Mouse (Mus musculus) ES-Bruce4 (cell line): Measurements from ENCODE around the gene Med24. TPM values are rescaled to one million over a fixed set of nuclear protein-coding genes. Genes with fewer than 3 reads are reported as not detected.

Experiments used
- H3K27ac ChIP-seq: 2 replicates; pipeline ENCODE4 v1.5.1; 2012; ENCODE audit warnings: low read length, inconsistent platforms; ENCODE audit not compliant: insufficient read depth
- H3K27me3 ChIP-seq: 2 replicates; pipeline ENCODE4 v1.6.1; 2012; ENCODE audit warnings: mild to moderate bottlenecking, low read length, inconsistent platforms; ENCODE audit not compliant: control insufficient read depth, poor library complexity, insufficient read depth, severe bottlenecking
- H3K36me3 ChIP-seq: 2 replicates; pipeline ENCODE4 v1.6.1; 2012; ENCODE audit warnings: inconsistent platforms, mild to moderate bottlenecking, low read length, moderate library complexity; ENCODE audit not compliant: control insufficient read depth, poor library complexity, insufficient read depth, severe bottlenecking
- H3K4me1 ChIP-seq: one replicate; pipeline ENCODE4 v1.8.1; 2011; ENCODE audit warnings: low read length; ENCODE audit not compliant: control insufficient read depth, insufficient read depth
- H3K4me3 ChIP-seq: 2 replicates; pipeline ENCODE4 v1.5.1; 2011; ENCODE audit warnings: low read depth, mild to moderate bottlenecking, low read length
- H3K9ac ChIP-seq: 2 replicates; pipeline ENCODE4 v1.6.1; 2012; ENCODE audit warnings: low read depth, mild to moderate bottlenecking, inconsistent platforms; ENCODE audit not compliant: poor library complexity, severe bottlenecking
- H3K9me3 ChIP-seq: replicated peaks from 2 replicates; pipeline ENCODE4 v1.6.1; 2012; ENCODE audit warnings: mild to moderate bottlenecking, low read length, inconsistent platforms; ENCODE audit not compliant: control insufficient read depth, poor library complexity, insufficient read depth, severe bottlenecking
- CTCF ChIP-seq: IDR thresholded peaks from one replicate; pipeline ENCODE4 v1.8.1; 2011; ENCODE audit warnings: low read depth, low read length
- EP300 ChIP-seq: IDR thresholded peaks from 2 replicates; pipeline ENCODE4 v1.6.1; 2011; ENCODE audit warnings: low read depth, low read length; ENCODE audit not compliant: insufficient read depth
- POLR2A ChIP-seq: IDR thresholded peaks from one replicate; pipeline ENCODE4 v1.8.1; 2011; ENCODE audit warnings: low read length; ENCODE audit not compliant: insufficient read depth
- polyA plus RNA-seq: library from polyadenylated mRNA; stranded (reverse); fragments of >200 nt; gene quantifications from 2 replicates; pipeline ENCODE4 v1.2.4, GENCODE M21; 2011; ENCODE audit warnings: low read depth; ENCODE audit not compliant: missing spikeins, insufficient read depth, insufficient read length

Med24 gene
- polyA plus RNA-seq, 1 experiment: 83.5 TPM

GRCm38 (mm10) chr11:98762756-98763501 is 33.7 kb upstream of the Med24 start:
- H3K27me3 ChIP-seq: no peaks in the 10 kb centered on the region
- no peaks in the 10 kb centered on the region for H3K9me3 ChIP-seq
- no peaks in the 10 kb centered on the region for H3K36me3 ChIP-seq
- H3K4me1 ChIP-seq: no peaks in the 10 kb centered on the region
- TF ChIP-seq CTCF: peak; percentile 74
- TF ChIP-seq POLR2A: no peak
- no peak for TF ChIP-seq EP300
- peak overlapping the region; percentile 31 for H3K4me3 ChIP-seq
- H3K27ac ChIP-seq: 0 out of 2 replicates have a peak overlapping the region, but pooled peaks have one; percentile 9
- H3K9ac ChIP-seq: no peak overlapping the region

- Histone ChIP-seq H3K4me3 (no peak overlapping the region), H3K9me3 (no peaks in the 10 kb centered on the region), H3K36me3 (no peaks in the 10 kb centered on the region), H3K4me1 (no peaks in the 10 kb centered on the region), H3K9ac (no peak overlapping the region), H3K27me3 (no peaks in the 10 kb centered on the region), H3K27ac (no peak overlapping the region)
- TF ChIP-seq POLR2A (no peak), CTCF (no peak), EP300 (no peak)
These were observed 32.7 kb upstream of the Med24 start for GRCm38 (mm10) chr11:98761939-98762338.

- Histone ChIP-seq H3K36me3 (no peaks in the 10 kb centered on the region), H3K9me3 (no peaks in the 10 kb centered on the region), H3K4me3 (no peak overlapping the region), H3K9ac (no peak overlapping the region), H3K27me3 (no peaks in the 10 kb centered on the region), H3K27ac (no peak overlapping the region), H3K4me1 (peaks cover 5% of the 10 kb centered on the region)
- TF ChIP-seq POLR2A (no peak), EP300 (no peak), CTCF (no peak)
These were observed 27.5 kb upstream of the Med24 start for GRCm38 (mm10) chr11:98756711-98757110.

GRCm38 (mm10) chr11:98755726-98756380 is 26.6 kb upstream of the Med24 start:
- TF ChIP-seq POLR2A (no peak), CTCF (no peak), EP300 (no peak)

GRCm38 (mm10) chr11:98754621-98755181 is 25.5 kb upstream of the Med24 start:
- peaks cover 5% of the 10 kb centered on the region for H3K4me1 ChIP-seq
- 0 out of 2 replicates have a peak overlapping the region, but pooled peaks have one; percentile 7 for H3K9ac ChIP-seq
- H3K27ac ChIP-seq: peak overlapping the region; percentile 1; the same call in 1 of the 2 replicates
- no peaks in the 10 kb centered on the region for H3K27me3 ChIP-seq
- TF ChIP-seq EP300 (0 out of 2 replicates have a peak, but pooled peaks have one; percentile 4), POLR2A (no peak), CTCF (peak; percentile 91)
- no peaks in the 10 kb centered on the region for H3K36me3 ChIP-seq
- H3K4me3 ChIP-seq: no peak overlapping the region
- H3K9me3 ChIP-seq: no peaks in the 10 kb centered on the region

More at GRCm38 (mm10) chr11:98755726-98756380, 26.6 kb upstream of the Med24 start:
- Histone ChIP-seq H3K4me3 (no peak overlapping the region), H3K36me3 (no peaks in the 10 kb centered on the region), H3K27ac (no peak overlapping the region), H3K27me3 (no peaks in the 10 kb centered on the region), H3K9ac (no peak overlapping the region), H3K9me3 (no peaks in the 10 kb centered on the region), H3K4me1 (peaks cover 5% of the 10 kb centered on the region)
